Comparison of ENCODE assay signal across 17 mouse cellular contexts in genomic region chr2:157793851-157794332, GRCm38 (mm10). TPM values are rescaled to one million over a fixed set of nuclear protein-coding genes. Genes with fewer than 3 reads are reported as not detected.
DNase-seq lines count a peak whose midpoint lies in the region; ATAC-seq and TF ChIP-seq lines count a peak whose summit lies in the region.
"Had no signal": no experiment of that assay in that cellular context is flagged by ENCODE, and none has a peak within 500 bp of the region (broad histone marks: within the 10 kb centered on the region; RNA-seq: fewer than 3 reads in every experiment).

No protein-coding gene starts in this region.

- H3K4me1 ChIP-seq in limb, embryonic 12.5 days (replicated peaks) = peaks cover 27% of the 10 kb centered on the region
- peaks cover 14% of the 10 kb centered on the region; the same call in 1 of the 2 replicates for H3K4me1 ChIP-seq in limb, embryonic 10.5 days
- H3K4me1 ChIP-seq in liver, postnatal 0 days (ENCODE audit: insufficient read depth) = 0 out of 2 replicates have a peak, but pooled peaks cover 3% of the 10 kb centered on the region

- intact Hi-C loops in heart, postnatal 10 days (cut with DNase I) = no loop called here

- no peak for ATAC-seq in limb, embryonic 12.5 days (ENCODE audit: insufficient number of reproducible peaks, insufficient read depth, low FRiP score, low TSS enrichment, low read depth)
- ATAC-seq in common myeloid progenitor, adult 5-6 weeks (replicated peaks; ENCODE audit: low read depth, poor library complexity, severe bottlenecking) = peak; percentile 55; the same call in 1 of the 2 replicates
- no peak for ATAC-seq in liver, postnatal 0 days
- ATAC-seq in cerebellum, adult (ENCODE audit: insufficient number of reproducible peaks, low FRiP score, low TSS enrichment) = no peak
- ATAC-seq: forebrain, embryonic 14.5 days had no signal

- no peak overlapping the region for H3K4me3 ChIP-seq in limb, embryonic 12.5 days (replicated peaks)
- no peak overlapping the region for H3K4me3 ChIP-seq in limb, embryonic 10.5 days
- H3K4me3 ChIP-seq in liver, postnatal 0 days (ENCODE audit: low read depth, low read length) = no peak overlapping the region
- H3K4me3 ChIP-seq: erythroblast, embryonic 14.5 days had no signal

- DNase-seq in limb, embryonic 10.5 days (ENCODE audit: low spot score) = no peak
- DNase-seq in MEL-GATA-1-ER (ENCODE audit: extremely low read depth, low read depth) = peak; percentile 46
- DNase-seq in liver, postnatal 0 days = no peak
- no peak for DNase-seq in heart, postnatal 10 days
- DNase-seq in kidney, postnatal 4 days = no peak
- DNase-seq: cerebellum, adult 18-20 months; kidney, adult 11 months; kidney, postnatal 10 days; lung, postnatal 14 days; retina, postnatal 1 day; right cerebral cortex, postnatal 4 days; thymus, postnatal 4 days had no signal

- no peak overlapping the region for H3K9ac ChIP-seq in limb, embryonic 12.5 days (replicated peaks)
- H3K9ac ChIP-seq in liver, postnatal 0 days (replicated peaks) = no peak overlapping the region

- no peak for TF ChIP-seq EP300 in liver, postnatal 0 days (IDR thresholded peaks at IDR 0.05; ENCODE audit: low read depth)

- H3K36me3 ChIP-seq in limb, embryonic 12.5 days = peaks cover 25% of the 10 kb centered on the region
- peaks cover 32% of the 10 kb centered on the region for H3K36me3 ChIP-seq in limb, embryonic 10.5 days
- peaks cover 5% of the 10 kb centered on the region for H3K36me3 ChIP-seq in liver, postnatal 0 days (replicated peaks; ENCODE audit: insufficient read depth, low read length)

- no peaks in the 10 kb centered on the region for H3K9me3 ChIP-seq in limb, embryonic 12.5 days
- no peaks in the 10 kb centered on the region for H3K9me3 ChIP-seq in limb, embryonic 10.5 days (replicated peaks)
- H3K9me3 ChIP-seq in liver, postnatal 0 days (ENCODE audit: low read length) = no peaks in the 10 kb centered on the region

- no peak for TF ChIP-seq CTCF in liver, postnatal 0 days (IDR thresholded peaks at IDR 0.05; ENCODE audit: low read depth)

- H3K27me3 ChIP-seq in limb, embryonic 12.5 days = no peaks in the 10 kb centered on the region
- H3K27me3 ChIP-seq in limb, embryonic 10.5 days (ENCODE audit: low read depth, poor library complexity, severe bottlenecking) = no peaks in the 10 kb centered on the region
- no peaks in the 10 kb centered on the region for H3K27me3 ChIP-seq in liver, postnatal 0 days (ENCODE audit: insufficient read depth, low read length)

- H3K27ac ChIP-seq in limb, embryonic 12.5 days = peak overlapping the region; percentile 56; the same call in 1 of the 2 replicates
- no peak overlapping the region; the same call in 1 of the 2 replicates for H3K27ac ChIP-seq in limb, embryonic 10.5 days
- peak overlapping the region; percentile 73; the same call in 1 of the 2 replicates for H3K27ac ChIP-seq in liver, postnatal 0 days (ENCODE audit: low read depth)

- 57% methylated on average over 8 of the region's 8 CpGs for WGBS in limb, embryonic 12.5 days
- WGBS in limb, embryonic 10.5 days = 79% methylated on average over 8 of the region's 8 CpGs
- 39% methylated on average over 8 of the region's 8 CpGs for WGBS in liver, postnatal 0 days (ENCODE audit: insufficient replicate concordance)

- H3K4me2 ChIP-seq in limb, embryonic 12.5 days = no peak overlapping the region
- peak overlapping the region; percentile 38; the same call in 1 of the 2 replicates for H3K4me2 ChIP-seq in liver, postnatal 0 days (ENCODE audit: low read depth, low read length)

RNA-seq across cellular contexts. Expression of gene Ctnnbl1, which starts 56.7 kb away (rescaled TPM):
- polyA plus RNA-seq in limb, embryonic 12.5 days (2016; fragmentation: Nextera tagmentation; extraction: Ambion mirVana) = 76.6 and 79.3 TPM in 2 replicates
- 90.7 and 97.8 TPM in 2 replicates for polyA plus RNA-seq in limb, embryonic 10.5 days (2016; fragmentation: Nextera tagmentation; extraction: Ambion mirVana)
- total RNA-seq in common myeloid progenitor, adult 5-6 weeks (2017) = 42.1 and 46.4 TPM in 2 replicates
- polyA plus RNA-seq in liver, postnatal 0 days (2015; fragmentation: Nextera tagmentation; extraction: Ambion mirVana) = 17.4 and 19.9 TPM in 2 replicates
- total RNA-seq in heart, postnatal 10 days (2021) = 10 to 100 TPM; 14.0 to 14.7 TPM
